Mouse (Mus musculus): ENCODE measurements around the gene Slc31a1.

GRCm38 (mm10) chr4:62328941-62329660 lies 31.4 kb upstream of the Slc31a1 start:
- TF ChIP-seq CTCF (IDR thresholded peaks at IDR 0.05; ENCODE audit: low read depth, low read length) (no peak), POLR2A (IDR thresholded peaks at IDR 0.05; ENCODE audit: extremely low read depth, insufficient read depth, low read length) (no peak)
